Comparison of ENCODE assay signal across 8 mouse cellular contexts in the genomic region with DNA sequence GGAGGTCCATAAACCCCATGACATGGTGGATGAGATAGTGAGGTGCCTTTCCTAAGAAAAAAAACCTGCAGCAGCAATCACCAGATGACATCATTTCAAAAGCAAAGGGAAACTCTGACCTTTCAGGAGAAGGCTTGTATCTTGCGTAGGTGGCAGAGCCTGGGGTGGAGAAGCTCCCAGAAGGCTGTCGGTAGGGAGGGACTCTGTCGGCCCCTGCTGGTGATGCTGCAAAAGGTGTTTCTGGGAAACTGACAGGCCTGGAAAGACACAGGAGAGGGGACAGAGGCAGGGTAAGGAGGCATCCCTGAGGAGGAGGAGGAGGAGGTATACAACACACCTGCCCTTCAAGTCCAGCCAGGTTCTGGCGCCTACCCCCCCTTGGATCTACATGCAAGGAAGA.
DNase-seq lines count a peak whose midpoint lies in the region; ATAC-seq and TF ChIP-seq lines count a peak whose summit lies in the region.
"Had no signal": no experiment of that assay in that cellular context is flagged by ENCODE, and none has a peak within 500 bp of the region (broad histone marks: within the 10 kb centered on the region; RNA-seq: fewer than 3 reads in every experiment).

No protein-coding gene starts in this region.

- H3K27ac ChIP-seq in embryonic facial prominence, embryonic 14.5 days (replicated peaks; ENCODE audit: low read depth, low read length): no peak overlapping the region
- no peak overlapping the region; the same call in 1 of the 2 replicates for H3K27ac ChIP-seq in left cerebral cortex, adult 2 months
- no peak overlapping the region for H3K27ac ChIP-seq in midbrain, embryonic 16.5 days (ENCODE audit: low read length)
- H3K27ac ChIP-seq: macrophage had no signal

- no peaks in the 10 kb centered on the region for H3K9me3 ChIP-seq in embryonic facial prominence, embryonic 14.5 days (ENCODE audit: control insufficient read depth, low read length)
- no peaks in the 10 kb centered on the region for H3K9me3 ChIP-seq in midbrain, embryonic 16.5 days (replicated peaks; ENCODE audit: control insufficient read depth, low read length, poor library complexity, severe bottlenecking)

- intact Hi-C loops in left cerebral cortex, adult 2 months (cut with DNase I): loop anchor here (2.0 to 10.0 kb wide), 2 partner anchors 115 to 189 kb away; a partner anchor contains a TSS

- H3K4me1 ChIP-seq in embryonic facial prominence, embryonic 14.5 days (ENCODE audit: control insufficient read depth, insufficient read depth, low read length): no peaks in the 10 kb centered on the region
- peaks cover 18% of the 10 kb centered on the region for H3K4me1 ChIP-seq in midbrain, embryonic 16.5 days (ENCODE audit: control insufficient read depth, insufficient read depth, low read length)

- H3K4me3 ChIP-seq in embryonic facial prominence, embryonic 14.5 days (ENCODE audit: low read depth, low read length): no peak overlapping the region
- H3K4me3 ChIP-seq in left cerebral cortex, adult 2 months: no peak overlapping the region
- H3K4me3 ChIP-seq in midbrain, embryonic 16.5 days (ENCODE audit: low read depth, low read length): no peak overlapping the region

- H3K27me3 ChIP-seq in embryonic facial prominence, embryonic 14.5 days (replicated peaks; ENCODE audit: control insufficient read depth, insufficient read depth, low read length): no peaks in the 10 kb centered on the region
- no peaks in the 10 kb centered on the region for H3K27me3 ChIP-seq in midbrain, embryonic 16.5 days (ENCODE audit: control insufficient read depth, insufficient read depth, low read depth, low read length)

- peaks cover 33% of the 10 kb centered on the region for H3K36me3 ChIP-seq in embryonic facial prominence, embryonic 14.5 days (ENCODE audit: control insufficient read depth, insufficient read depth, low read length)
- H3K36me3 ChIP-seq in midbrain, embryonic 16.5 days (ENCODE audit: control insufficient read depth, insufficient read depth, low read length): peaks cover 3% of the 10 kb centered on the region; the same call in 1 of the 2 replicates

- WGBS in embryonic facial prominence, embryonic 14.5 days: 19% methylated on average over 4 of the region's 4 CpGs
- WGBS in midbrain, embryonic 16.5 days: 11% methylated on average over 4 of the region's 4 CpGs

- H3K9ac ChIP-seq in embryonic facial prominence, embryonic 14.5 days (ENCODE audit: low read depth, low read length): no peak overlapping the region
- peak overlapping the region; percentile 3; the same call in 1 of the 2 replicates for H3K9ac ChIP-seq in midbrain, embryonic 16.5 days (ENCODE audit: low read depth, low read length)

- ATAC-seq in embryonic facial prominence, embryonic 14.5 days (ENCODE audit: low read depth): 0 out of 2 replicates have a peak, but pooled peaks have one; percentile 41
- no peak for ATAC-seq in midbrain, embryonic 16.5 days

- DNase-seq in ovary, adult 18-20 months (ENCODE audit: low spot score): peak; percentile 33
- no peak for DNase-seq in ovary, postnatal 10 days (ENCODE audit: low spot score)
- DNase-seq in adrenal gland, postnatal 36 days: peak; percentile 79 to 80
- peak; percentile 52 for DNase-seq in embryonic facial prominence, embryonic 14.5 days (ENCODE audit: low spot score)
- DNase-seq in left cerebral cortex, adult 2 months (ENCODE audit: extremely low spot score in 1 of 2, low spot score in 2 of 2): peak; percentile 65 to 75
- DNase-seq in T-cell, adult 2 months (ENCODE audit: low spot score): no peak

- H3K4me2 ChIP-seq in embryonic facial prominence, embryonic 14.5 days (ENCODE audit: low read depth, low read length): no peak overlapping the region
- H3K4me2 ChIP-seq in midbrain, embryonic 16.5 days (ENCODE audit: low read length): no peak overlapping the region

- TF ChIP-seq CTCF in left cerebral cortex, adult 2 months (IDR thresholded peaks at IDR 0.05): peak; percentile 74

Comparison
In these comparisons a context has a peak if more than half of its experiments do, and no peak if none do; other contexts are left out.
1. DNase-seq: peak in ovary, adult 18-20 months (single experiment), adrenal gland, postnatal 36 days (2 of 2), embryonic facial prominence, embryonic 14.5 days (single experiment) and left cerebral cortex, adult 2 months (2 of 2); none in ovary, postnatal 10 days (single experiment) and T-cell, adult 2 months (single experiment).